In the genomic region with DNA sequence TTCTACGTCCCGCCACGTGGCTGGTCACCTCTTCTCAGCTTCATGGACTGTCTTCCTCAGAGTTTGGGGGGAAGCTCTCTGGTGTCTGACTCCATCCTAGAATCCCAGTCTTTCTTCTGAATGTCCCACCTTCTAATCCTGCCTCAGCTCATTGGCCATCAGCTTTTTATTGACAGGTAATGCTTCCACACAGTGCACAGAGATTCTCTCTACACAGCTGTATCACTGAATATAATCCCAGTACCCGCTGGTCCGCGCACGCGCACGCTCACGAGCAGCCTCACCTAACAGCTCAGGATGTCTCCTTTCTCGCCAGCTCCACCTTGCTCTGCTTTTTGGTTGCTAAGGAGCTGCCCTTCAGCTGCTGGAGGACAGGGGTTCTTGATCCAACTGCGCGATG, we compare ENCODE assay signal across 29 mouse cellular contexts.
DNase-seq lines count a peak whose midpoint lies in the region; ATAC-seq and TF ChIP-seq lines count a peak whose summit lies in the region.
"Had no signal": no experiment of that assay in that cellular context is flagged by ENCODE, and none has a peak within 500 bp of the region (broad histone marks: within the 10 kb centered on the region; RNA-seq: fewer than 3 reads in every experiment).

No protein-coding gene starts in this region.

- H3K36me3 ChIP-seq in hindbrain, postnatal 0 days (ENCODE audit: insufficient read depth, low read length): no peaks in the 10 kb centered on the region
- no peaks in the 10 kb centered on the region for H3K36me3 ChIP-seq in hindbrain, embryonic 13.5 days
- no peaks in the 10 kb centered on the region for H3K36me3 ChIP-seq in E14TG2a.4 (ENCODE audit: insufficient read depth, low read length)
- H3K36me3 ChIP-seq in ES-Bruce4 (ENCODE audit: control insufficient read depth, insufficient read depth, low read length, poor library complexity, severe bottlenecking): no peaks in the 10 kb centered on the region
- no peaks in the 10 kb centered on the region for H3K36me3 ChIP-seq in thymus, adult 2 months (ENCODE audit: control insufficient read depth, insufficient read depth, low read length)
- H3K36me3 ChIP-seq: embryonic facial prominence, embryonic 10.5 days; embryonic facial prominence, embryonic 13.5 days; forebrain, embryonic 12.5 days; forebrain, embryonic 15.5 days; heart, embryonic 10.5 days; heart, embryonic 13.5 days; hindbrain, embryonic 15.5 days had no signal

- no peak overlapping the region for H3K4me2 ChIP-seq in hindbrain, postnatal 0 days (ENCODE audit: low read depth, low read length)
- H3K4me2 ChIP-seq in hindbrain, embryonic 13.5 days: no peak overlapping the region
- H3K4me2 ChIP-seq: embryonic facial prominence, embryonic 13.5 days; forebrain, embryonic 12.5 days; forebrain, embryonic 15.5 days; heart, embryonic 13.5 days; hindbrain, embryonic 15.5 days had no signal

- no peak overlapping the region for H3K27ac ChIP-seq in hindbrain, postnatal 0 days
- no peak overlapping the region for H3K27ac ChIP-seq in hindbrain, embryonic 13.5 days
- no peak overlapping the region for H3K27ac ChIP-seq in ES-Bruce4 (ENCODE audit: insufficient read depth, low read length)
- no peak overlapping the region for H3K27ac ChIP-seq in thymus, adult 2 months (ENCODE audit: control insufficient read depth, insufficient read depth, low read length)
- H3K27ac ChIP-seq: embryonic facial prominence, embryonic 10.5 days; embryonic facial prominence, embryonic 13.5 days; forebrain, embryonic 12.5 days; forebrain, embryonic 15.5 days; heart, adult 2 months; heart, embryonic 10.5 days; heart, embryonic 13.5 days; hindbrain, embryonic 15.5 days had no signal

- no peak for TF ChIP-seq EP300 in ES-Bruce4 (IDR thresholded peaks at IDR 0.05; ENCODE audit: insufficient read depth, low read depth, low read length)

- TF ChIP-seq CTCF in hindbrain, postnatal 0 days (IDR thresholded peaks at IDR 0.05; ENCODE audit: low read depth): no peak
- TF ChIP-seq CTCF in E14TG2a.4 (conservative IDR thresholded peaks at IDR 0.05; ENCODE audit: low read length): no peak
- TF ChIP-seq CTCF in ES-Bruce4 (IDR thresholded peaks at IDR 0.05; ENCODE audit: low read depth, low read length): no peak
- TF ChIP-seq CTCF in thymus, adult 2 months (IDR thresholded peaks at IDR 0.05; ENCODE audit: borderline replicate concordance, control insufficient read depth, extremely low read depth, insufficient read depth, low read length, poor library complexity): no peak

- ATAC-seq in hindbrain, postnatal 0 days: no peak
- no peak for ATAC-seq in hindbrain, embryonic 13.5 days (ENCODE audit: low FRiP score)
- ATAC-seq in frontal cortex, adult (ENCODE audit: low TSS enrichment): no peak
- ATAC-seq: CD4-positive, CD25-positive, alpha-beta regulatory T cell, adult 4 months; forebrain, embryonic 15.5 days; inflammation-experienced regulatory T-cells, adult 6 months; intestine, embryonic 16.5 days had no signal

- 0 out of 2 replicates have a peak, but pooled peaks cover 2% of the 10 kb centered on the region for H3K4me1 ChIP-seq in hindbrain, postnatal 0 days (ENCODE audit: insufficient read depth, low read length)
- no peaks in the 10 kb centered on the region for H3K4me1 ChIP-seq in hindbrain, embryonic 13.5 days (replicated peaks)
- H3K4me1 ChIP-seq in E14TG2a.4 (replicated peaks; ENCODE audit: low read depth, low read length) (peaks cover 66% of the 10 kb centered on the region), ES-Bruce4 (ENCODE audit: control insufficient read depth, insufficient read depth, low read length) (peaks cover 1% of the 10 kb centered on the region)
- H3K4me1 ChIP-seq in thymus, adult 2 months (replicated peaks; ENCODE audit: control insufficient read depth, insufficient read depth, low read length): peaks cover 35% of the 10 kb centered on the region
- H3K4me1 ChIP-seq: hindbrain, embryonic 15.5 days had no signal

- H3K27me3 ChIP-seq in hindbrain, postnatal 0 days (ENCODE audit: insufficient read depth, low read length): no peaks in the 10 kb centered on the region
- H3K27me3 ChIP-seq in hindbrain, embryonic 13.5 days: no peaks in the 10 kb centered on the region
- H3K27me3 ChIP-seq in E14TG2a.4 (ENCODE audit: insufficient read depth, low read length): peaks cover 4% of the 10 kb centered on the region
- no peaks in the 10 kb centered on the region for H3K27me3 ChIP-seq in ES-Bruce4 (ENCODE audit: control insufficient read depth, insufficient read depth, low read length, poor library complexity, severe bottlenecking)
- H3K27me3 ChIP-seq in thymus, adult 2 months (ENCODE audit: control insufficient read depth, insufficient read depth, low read length): no peaks in the 10 kb centered on the region
- H3K27me3 ChIP-seq: embryonic facial prominence, embryonic 13.5 days; forebrain, embryonic 15.5 days; hindbrain, embryonic 15.5 days had no signal

- H3K4me3 ChIP-seq in hindbrain, postnatal 0 days (ENCODE audit: low read length): no peak overlapping the region
- no peak overlapping the region for H3K4me3 ChIP-seq in hindbrain, embryonic 13.5 days
- peak overlapping the region; percentile 45 for H3K4me3 ChIP-seq in E14TG2a.4 (replicated peaks; ENCODE audit: low read length)
- H3K4me3 ChIP-seq in ES-Bruce4 (ENCODE audit: low read depth, low read length): peak overlapping the region; percentile 20; the same call in 1 of the 2 replicates
- no peak overlapping the region for H3K4me3 ChIP-seq in thymus, adult 2 months (ENCODE audit: control insufficient read depth, insufficient read depth, low read length)
- H3K4me3 ChIP-seq: embryonic facial prominence, embryonic 10.5 days; embryonic facial prominence, embryonic 13.5 days; erythroblast, embryonic 14.5 days; forebrain, embryonic 12.5 days; forebrain, embryonic 15.5 days; heart, adult 2 months; heart, embryonic 10.5 days; heart, embryonic 13.5 days; hindbrain, embryonic 15.5 days had no signal

- 0 out of 2 replicates have a peak, but pooled peaks cover 2% of the 10 kb centered on the region for H3K9me3 ChIP-seq in hindbrain, postnatal 0 days (ENCODE audit: low read length)
- no peaks in the 10 kb centered on the region for H3K9me3 ChIP-seq in hindbrain, embryonic 13.5 days
- H3K9me3 ChIP-seq in E14TG2a.4 (ENCODE audit: low read length): no peaks in the 10 kb centered on the region
- H3K9me3 ChIP-seq in ES-Bruce4 (replicated peaks; ENCODE audit: control insufficient read depth, insufficient read depth, low read length, poor library complexity, severe bottlenecking): no peaks in the 10 kb centered on the region
- H3K9me3 ChIP-seq: embryonic facial prominence, embryonic 10.5 days; embryonic facial prominence, embryonic 13.5 days; forebrain, embryonic 12.5 days; forebrain, embryonic 15.5 days; heart, embryonic 10.5 days; heart, embryonic 13.5 days; hindbrain, embryonic 15.5 days had no signal

- peak; percentile 18 for DNase-seq in hindbrain, postnatal 0 days (ENCODE audit: low spot score)
- DNase-seq in R1 (ENCODE audit: low read depth, low spot score): peak; percentile 87
- no peak for DNase-seq in thymus, adult 2 months
- DNase-seq in right cerebral cortex, postnatal 25 days: no peak
- DNase-seq: adrenal gland, adult 2 months; cerebellum, adult 18-20 months; cerebellum, postnatal 36 days; embryo, embryonic 11 days; gastrocnemius, postnatal 10 days; gastrocnemius, postnatal 36 days; heart, adult 2 months; heart, postnatal 14 days; heart, postnatal 4 days; kidney, adult 18-20 months had no signal

- no peak overlapping the region for H3K9ac ChIP-seq in hindbrain, postnatal 0 days (replicated peaks; ENCODE audit: low read length)
- no peak overlapping the region for H3K9ac ChIP-seq in hindbrain, embryonic 13.5 days
- no peak overlapping the region for H3K9ac ChIP-seq in ES-Bruce4 (ENCODE audit: low read depth, poor library complexity, severe bottlenecking)
- H3K9ac ChIP-seq: embryonic facial prominence, embryonic 13.5 days; forebrain, embryonic 12.5 days; forebrain, embryonic 15.5 days; heart, embryonic 13.5 days; hindbrain, embryonic 15.5 days had no signal

- no peak for TF ChIP-seq POLR2A in ES-Bruce4 (IDR thresholded peaks at IDR 0.05; ENCODE audit: insufficient read depth, low read length)
- TF ChIP-seq POLR2A in thymus, adult 2 months (IDR thresholded peaks at IDR 0.05; ENCODE audit: control insufficient read depth, extremely low read depth, insufficient read depth, low read length, poor library complexity): no peak

- 86% methylated on average over 13 of the region's 13 CpGs for WGBS in hindbrain, postnatal 0 days
- WGBS in hindbrain, embryonic 13.5 days: 85% methylated on average over 13 of the region's 13 CpGs
- 97% methylated on average over 13 of the region's 13 CpGs for WGBS in thymus, adult 2 months

Comparison
In these comparisons a context has a peak if more than half of its experiments do, and no peak if none do; other contexts are left out.
1. DNase-seq: peak in hindbrain, postnatal 0 days (single experiment) and R1 (single experiment); none in thymus, adult 2 months (single experiment) and right cerebral cortex, postnatal 25 days (single experiment).
2. H3K4me3 ChIP-seq: peak in E14TG2a.4 (single experiment) and ES-Bruce4 (single experiment); none in hindbrain, postnatal 0 days (single experiment), hindbrain, embryonic 13.5 days (single experiment) and thymus, adult 2 months (single experiment).